Mouse (Mus musculus) liver, postnatal 0 days (tissue): Measurements from ENCODE around the gene Tcf7l2.

Experiments
- CTCF ChIP-seq: sonication (generic); IDR thresholded peaks from 2 replicates; pipeline ENCODE4 v1.5.1; 2016; ENCODE audit warnings: antibody characterized with exemption, low read depth
- EP300 ChIP-seq: IDR thresholded peaks from 2 replicates; pipeline ENCODE4 v1.6.1; 2016; ENCODE audit warnings: antibody characterized with exemption, low read depth, mild to moderate bottlenecking

DNA sequence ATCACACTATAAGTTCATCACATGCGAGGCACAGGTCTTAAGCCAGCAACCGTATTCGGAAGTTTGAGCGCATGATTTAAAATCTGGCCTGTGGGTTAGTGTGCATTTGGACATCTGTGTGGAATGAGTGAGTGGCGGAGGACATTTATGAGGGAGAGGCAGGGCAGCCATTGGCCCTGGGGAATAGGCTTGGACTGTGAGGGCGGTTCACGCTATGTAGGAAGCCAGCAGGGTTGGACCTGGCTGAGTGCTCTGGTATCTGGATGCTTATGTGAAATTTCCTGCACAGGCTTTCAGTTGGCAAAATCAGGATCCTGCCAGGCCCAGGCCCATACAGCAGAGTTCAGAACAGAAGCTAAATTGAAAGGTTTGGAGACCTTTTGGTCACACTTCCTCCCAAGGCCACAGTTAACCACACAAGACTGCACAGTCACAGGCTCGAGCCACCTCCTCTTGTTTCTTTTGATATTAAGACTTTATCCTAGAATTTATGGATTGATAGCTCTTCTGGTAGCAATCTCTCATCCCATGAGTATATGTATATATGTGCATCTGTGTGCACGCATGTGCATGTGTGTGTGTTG, 89.4 kb downstream of the Tcf7l2 start:
- TF ChIP-seq CTCF: no peak
- TF ChIP-seq EP300: no peak
